8 mouse cellular contexts compared by ENCODE assay signal in genomic region chr19:6531832-6532471, GRCm38 (mm10). TPM values are rescaled to one million over a fixed set of nuclear protein-coding genes. Genes with fewer than 3 reads are reported as not detected.
A peak's percentile ranks its signal among the peaks of the same experiment; 100 is the strongest.
DNase-seq lines count a peak whose midpoint lies in the region; ATAC-seq lines count a peak whose summit lies in the region.

No protein-coding gene starts in this region.

- H3K4me1 ChIP-seq in limb, embryonic 12.5 days (replicated peaks), result peaks cover 22% of the 10 kb centered on the region

- H3K27me3 ChIP-seq in limb, embryonic 12.5 days, result peaks cover 76% of the 10 kb centered on the region

- DNase-seq in heart, adult 18-20 months, result peak; percentile 53 to 66
- DNase-seq in heart, adult 8-10 months (ENCODE audit: low spot score), result no peak
- DNase-seq in embryo, embryonic 10.5 days (ENCODE audit: low spot score), result peak; percentile 69
- DNase-seq in heart, postnatal 14 days, result peak; percentile 30 to 38
- DNase-seq in neural tube, embryonic 10.5 days (ENCODE audit: extremely low spot score, low spot score), result peak; percentile 74
- DNase-seq in thymus, postnatal 25 days, result no peak
- no peak for DNase-seq in layer of hippocampus, postnatal 36 days

- peak overlapping the region; percentile 79 for H3K4me2 ChIP-seq in limb, embryonic 12.5 days

- no peak for ATAC-seq in limb, embryonic 12.5 days (ENCODE audit: insufficient number of reproducible peaks, insufficient read depth, low FRiP score, low TSS enrichment, low read depth)

- under 1% methylated on average over 36 of the region's 36 CpGs for WGBS in limb, embryonic 12.5 days

- H3K9ac ChIP-seq in limb, embryonic 12.5 days (replicated peaks), result peak overlapping the region; percentile 50

- no peak overlapping the region for H3K27ac ChIP-seq in limb, embryonic 12.5 days

- intact Hi-C loops in heart, postnatal 14 days (cut with DNase I), result no loop called here

- no peaks in the 10 kb centered on the region for H3K9me3 ChIP-seq in limb, embryonic 12.5 days

- no peaks in the 10 kb centered on the region for H3K36me3 ChIP-seq in limb, embryonic 12.5 days

- H3K4me3 ChIP-seq in limb, embryonic 12.5 days (replicated peaks), result peak overlapping the region; percentile 46

RNA-seq across cellular contexts. Expression of gene Slc22a12, which starts 10.9 kb away (rescaled TPM):
- total RNA-seq in heart, adult 18-20 months (2021), result under 1 TPM in 1 of 2 experiments, not detected in 1; 0.22 TPM
- total RNA-seq in heart, adult 8-10 months (2022), result under 1 TPM in 1 of 4 experiments, not detected in 3; 0.28 TPM
- not detected for total RNA-seq in heart, postnatal 14 days (2021)
- not detected in 2 replicates for polyA plus RNA-seq in limb, embryonic 12.5 days (2016; fragmentation: Nextera tagmentation; extraction: Ambion mirVana)
- total RNA-seq in layer of hippocampus, postnatal 36 days (2021), result under 1 TPM; 0.40 to 0.71 TPM

Comparison
In these comparisons a context has a peak if more than half of its experiments do, and no peak if none do; other contexts are left out.
1. DNase-seq: peak in heart, adult 18-20 months (2 of 2), embryo, embryonic 10.5 days (single experiment), heart, postnatal 14 days (2 of 2) and neural tube, embryonic 10.5 days (single experiment); none in heart, adult 8-10 months (single experiment), thymus, postnatal 25 days (single experiment) and layer of hippocampus, postnatal 36 days (0 of 2).